Mouse (Mus musculus) adrenal gland, adult 8-10 months (tissue): ENCODE results near the gene Gpr108. TPM values are rescaled to one million over a fixed set of nuclear protein-coding genes. Genes with fewer than 3 reads are reported as not detected.
"Not testable (repeated sequence)": the region's sequence is repeated elsewhere in the genome, so short reads cannot be mapped to it uniquely, and the experiment has no call there.

ENCODE experiments used
- DNase-seq: peaks from one replicate; pipeline ENCODE4 v3.0.0; 2022
- total RNA-seq, 4 experiments: library from RNA; stranded (reverse); gene quantifications; 2 replicates each; pipeline ENCODE4 v1.2.4; 2022

Gene Gpr108
- total RNA-seq: 100 to 1,000 TPM in 3 of 4 experiments, 10 to 100 TPM in 1; 98.6 to 107 (median 102) TPM

GRCm38 (mm10) chr17:57248201-57248699, at the start of gene Gpr108:
Gpr108 (minus strand) TSS chr17:57248446.
- DNase-seq: peak; percentile 82

GRCm38 (mm10) chr17:57297040-57297439, 48.8 kb upstream of the Gpr108 start:
- DNase-seq: no peak

DNA sequence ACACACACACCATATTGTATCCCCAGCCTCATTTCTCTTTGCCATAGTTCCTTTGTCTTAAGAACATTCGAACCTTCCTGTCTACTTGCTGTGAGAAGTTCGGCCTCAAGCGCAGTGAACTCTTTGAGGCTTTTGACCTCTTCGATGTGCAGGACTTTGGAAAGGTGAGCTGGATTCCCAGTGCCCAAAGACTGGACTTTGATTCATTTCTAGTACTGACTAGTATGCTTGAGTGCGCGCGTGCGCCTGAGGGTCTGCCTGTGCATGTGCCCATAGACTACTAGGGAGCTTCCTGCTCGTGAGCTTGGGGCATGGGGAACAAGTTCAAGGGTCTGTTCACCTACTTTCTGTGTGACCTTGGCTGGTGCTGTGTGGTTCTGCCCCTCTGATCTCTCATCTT, 47.7 kb upstream of the Gpr108 start:
- DNase-seq: no peak

- no peak for DNase-seq
Observed at GRCm38 (mm10) chr17:57292968-57293367, 44.7 kb upstream of the Gpr108 start.

GRCm38 (mm10) chr17:57292302-57292701, 44.1 kb upstream of the Gpr108 start:
- DNase-seq: no peak

- no peak for DNase-seq
Observed at GRCm38 (mm10) chr17:57290671-57291055, 42.4 kb upstream of the Gpr108 start.

GRCm38 (mm10) chr17:57290001-57290670, 41.9 kb upstream of the Gpr108 start:
- no peak for DNase-seq

GRCm38 (mm10) chr17:57289252-57289651, 41.0 kb upstream of the Gpr108 start:
- DNase-seq: no peak

- no peak for DNase-seq
Observed at GRCm38 (mm10) chr17:57286718-57287355, 38.6 kb upstream of the Gpr108 start.

- no peak for DNase-seq
Observed at GRCm38 (mm10) chr17:57285077-57285476, 36.8 kb upstream of the Gpr108 start.

- no peak for DNase-seq
Observed at GRCm38 (mm10) chr17:57283906-57284305, 35.7 kb upstream of the Gpr108 start.

GRCm38 (mm10) chr17:57280411-57280810, 32.2 kb upstream of the Gpr108 start:
- DNase-seq: no peak

DNA sequence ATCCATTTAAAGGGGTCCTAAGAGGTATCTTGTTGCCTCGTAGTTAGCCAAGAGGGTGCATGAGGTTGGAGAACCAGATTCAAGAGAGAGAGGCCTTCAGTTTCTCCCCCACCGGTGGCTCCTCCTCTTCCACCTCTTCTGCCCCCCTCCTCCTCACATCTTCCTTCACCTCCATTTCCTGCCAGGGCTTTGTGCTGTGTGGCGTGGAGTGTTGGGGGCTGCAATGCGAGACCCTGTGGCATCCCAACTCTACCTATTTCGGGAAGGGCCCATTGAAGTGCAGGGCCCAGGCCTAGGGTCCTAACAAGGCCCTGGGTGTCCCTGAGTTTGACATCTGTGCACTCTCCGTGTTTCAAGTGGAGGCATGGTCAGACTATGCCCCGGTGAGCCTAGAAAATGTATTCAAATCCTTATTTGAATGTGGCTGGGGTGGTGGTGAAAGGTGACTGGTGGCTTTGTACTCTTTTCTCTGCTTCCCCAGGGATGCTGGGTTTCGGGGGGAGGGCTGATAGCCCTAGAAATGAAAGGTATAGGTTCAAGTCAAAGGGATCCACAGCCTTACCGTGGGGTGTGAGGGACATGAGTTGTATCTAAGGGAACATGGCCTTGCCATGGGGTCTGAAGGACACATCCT, 31.5 kb upstream of the Gpr108 start:
- DNase-seq: no peak

- DNase-seq: no peak
Observed at GRCm38 (mm10) chr17:57278943-57279590, 30.8 kb upstream of the Gpr108 start, which contains the start of gene Vav1. Vav1 (plus strand) TSS chr17:57279100.

DNA sequence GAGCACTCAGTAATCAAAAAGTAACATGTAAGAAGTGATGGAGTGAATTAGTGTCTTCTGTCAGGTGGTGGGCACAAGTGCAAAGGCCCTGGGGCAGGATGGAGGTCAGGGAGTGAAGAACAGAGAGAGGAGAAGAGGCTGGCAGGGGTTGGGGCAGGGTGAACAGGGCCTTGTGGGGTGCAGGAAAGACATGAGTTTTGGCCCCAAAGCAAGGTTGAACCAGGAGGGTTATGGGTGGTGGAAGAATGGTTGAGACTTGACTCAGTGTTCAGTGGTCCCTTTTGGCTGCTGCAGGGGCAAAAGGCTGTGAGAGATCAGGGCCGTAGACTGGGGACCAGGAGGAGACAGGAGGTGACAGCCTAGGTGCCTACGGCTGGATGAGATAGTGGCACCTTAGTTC, 30.3 kb upstream of the Gpr108 start:
- no peak for DNase-seq

GRCm38 (mm10) chr17:57277598-57278261, 29.5 kb upstream of the Gpr108 start:
- not testable (repeated sequence) for DNase-seq

- peak; percentile 65 for DNase-seq
Observed at GRCm38 (mm10) chr17:57276634-57277121, 28.4 kb upstream of the Gpr108 start.

DNA sequence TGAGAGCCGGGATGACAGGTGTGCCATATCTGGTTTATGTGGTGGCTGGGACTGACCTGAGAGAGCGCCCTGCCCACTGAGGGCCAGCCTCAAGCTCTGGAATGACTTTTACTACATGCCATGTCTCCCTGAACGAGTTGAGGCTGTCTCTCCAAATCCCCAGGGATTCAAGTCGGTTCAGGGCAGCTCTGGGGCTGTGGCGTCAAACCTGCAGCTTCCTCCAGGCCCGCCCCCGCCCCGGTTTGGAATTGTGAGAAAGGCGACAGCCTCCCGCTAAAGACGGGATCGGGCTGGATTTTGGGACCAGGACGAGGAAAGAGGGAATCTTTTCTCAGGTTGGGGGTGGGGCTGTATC, 27.7 kb upstream of the Gpr108 start:
- no peak for DNase-seq

GRCm38 (mm10) chr17:57275111-57275996, 27.1 kb upstream of the Gpr108 start:
- peak; percentile 89 for DNase-seq

DNA sequence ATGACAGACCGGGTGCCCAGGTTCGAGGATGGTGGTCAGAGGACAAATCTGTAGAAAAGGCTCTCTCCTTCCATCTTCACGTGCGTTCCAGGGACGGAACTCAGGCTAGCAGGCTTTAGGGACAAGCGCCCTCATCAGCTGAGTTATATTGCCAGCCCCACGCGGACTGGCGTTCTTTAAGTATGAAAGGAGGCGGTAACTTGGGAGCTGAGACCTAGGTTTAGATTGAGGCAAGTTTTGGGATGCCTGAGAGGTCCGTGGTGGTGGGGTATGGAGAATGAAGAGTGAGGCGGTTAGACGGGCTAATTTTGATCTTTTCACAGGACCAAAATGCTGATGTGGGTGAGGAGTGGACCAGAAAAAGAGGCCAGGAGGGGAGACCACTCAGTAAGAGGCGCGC, 26.4 kb upstream of the Gpr108 start:
- DNase-seq: no peak

- no peak for DNase-seq
Observed at GRCm38 (mm10) chr17:57273846-57274245, 25.6 kb upstream of the Gpr108 start.
